Mouse (Mus musculus): ENCODE measurements around the gene Mier1.

GRCm38 (mm10) chr4:103098532-103098931 is 15.7 kb upstream of the Mier1 start:
- no peak for TF ChIP-seq CTCF (IDR thresholded peaks at IDR 0.05; ENCODE audit: borderline replicate concordance, insufficient read depth, low read length)
- no peak for TF ChIP-seq POLR2A (IDR thresholded peaks at IDR 0.05; ENCODE audit: low read depth, low read length)
